Mouse (Mus musculus) heart, embryonic 11.5 days (tissue): ENCODE measurements around the gene Ccser1. TPM values are rescaled to one million over a fixed set of nuclear protein-coding genes. Genes with fewer than 3 reads are reported as not detected.

Experiments used
- ATAC-seq: fragments of 200-750 bp; cut with Nextera tagmentation; replicated peaks from 2 replicates; pipeline ENCODE4 v1.8.0; 2017; ENCODE audit warnings: moderate library complexity; ENCODE audit not compliant: insufficient number of reproducible peaks, low FRiP score, low TSS enrichment
- H3K27ac ChIP-seq: fragments of 300-500 bp; sonication (generic); 2 replicates; pipeline ENCODE4 v1.5.1; 2014; ENCODE audit warnings: mild to moderate bottlenecking, low read depth, low read length
- H3K27me3 ChIP-seq: fragments of 300-500 bp; sonication (generic); 2 replicates; pipeline ENCODE4 v1.6.1; 2014; ENCODE audit warnings: mild to moderate bottlenecking, low read length, mixed read lengths; ENCODE audit not compliant: control insufficient read depth, insufficient read depth
- H3K36me3 ChIP-seq: fragments of 300-500 bp; sonication (generic); 2 replicates; pipeline ENCODE4 v1.6.1; 2014; ENCODE audit warnings: mild to moderate bottlenecking, low read length, moderate library complexity, mixed read lengths; ENCODE audit not compliant: control insufficient read depth, insufficient read depth
- H3K4me1 ChIP-seq: fragments of 300-500 bp; sonication (generic); 2 replicates; pipeline ENCODE4 v1.6.1; 2014; ENCODE audit warnings: low read length; ENCODE audit not compliant: control insufficient read depth, insufficient read depth
- H3K4me2 ChIP-seq: fragments of 300-500 bp; sonication (generic); 2 replicates; pipeline ENCODE4 v1.6.1; 2014; ENCODE audit warnings: mild to moderate bottlenecking, moderate library complexity
- H3K4me3 ChIP-seq: fragments of 300-500 bp; sonication (generic); 2 replicates; pipeline ENCODE4 v1.5.1; 2014; ENCODE audit warnings: low read depth, low read length
- H3K9ac ChIP-seq: fragments of 300-500 bp; sonication (generic); 2 replicates; pipeline ENCODE4 v1.6.1; 2014; ENCODE audit warnings: mild to moderate bottlenecking, low read depth, low read length, moderate library complexity
- H3K9me3 ChIP-seq: fragments of 300-500 bp; sonication (generic); replicated peaks from 2 replicates; pipeline ENCODE4 v1.6.1; 2016; ENCODE audit warnings: low read length; ENCODE audit not compliant: control insufficient read depth
- WGBS: fragments of 180-500 bp; shearing (Covaris S2); extraction: QIAGEN DNeasy Blood & Tissue Kit; methylation state at CpG from one replicate; pipeline ENCODE4 v1.1.7; 2014; ENCODE audit not compliant: insufficient replicate concordance; 5-methylcytosine and 5-hydroxymethylcytosine counted together
- polyA plus RNA-seq: library from polyadenylated mRNA; unstranded; fragments of >200 nt; fragmentation: Nextera tagmentation; extraction: Ambion mirVana; gene quantifications from 2 replicates; pipeline ENCODE4 v1.2.1, GENCODE M21; 2014

Gene Ccser1
- polyA plus RNA-seq, 1 experiment from 2014 or later, result 1.6 TPM

DNA sequence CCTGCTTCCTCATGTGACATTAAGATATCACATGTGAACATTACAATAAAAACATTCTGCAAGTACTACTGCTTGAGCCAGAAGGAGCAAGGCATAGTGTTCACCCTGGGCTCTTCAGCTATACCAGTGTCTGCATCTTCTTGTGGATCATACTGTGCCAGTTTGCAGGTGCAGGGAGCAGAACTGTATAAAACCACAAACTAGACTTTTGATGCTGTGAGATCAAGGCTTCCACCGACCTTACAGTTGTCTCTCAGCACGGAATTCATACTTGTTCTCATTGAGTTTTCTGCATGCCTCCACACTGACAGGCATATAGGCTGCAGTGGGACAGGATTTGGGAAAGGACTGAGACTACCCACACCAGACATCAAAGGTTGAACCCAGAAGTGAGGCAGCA lies 146.0 kb downstream of the Ccser1 start:
- Histone ChIP-seq H3K4me3 (no peak overlapping the region), H3K9me3 (no peaks in the 10 kb centered on the region), H3K27ac (no peak overlapping the region), H3K4me1 (no peaks in the 10 kb centered on the region), H3K4me2 (no peak overlapping the region), H3K36me3 (no peaks in the 10 kb centered on the region), H3K9ac (no peak overlapping the region), H3K27me3 (no peaks in the 10 kb centered on the region)
- no peak for ATAC-seq
- 79% methylated on average over 2 of the region's 2 CpGs for WGBS

DNA sequence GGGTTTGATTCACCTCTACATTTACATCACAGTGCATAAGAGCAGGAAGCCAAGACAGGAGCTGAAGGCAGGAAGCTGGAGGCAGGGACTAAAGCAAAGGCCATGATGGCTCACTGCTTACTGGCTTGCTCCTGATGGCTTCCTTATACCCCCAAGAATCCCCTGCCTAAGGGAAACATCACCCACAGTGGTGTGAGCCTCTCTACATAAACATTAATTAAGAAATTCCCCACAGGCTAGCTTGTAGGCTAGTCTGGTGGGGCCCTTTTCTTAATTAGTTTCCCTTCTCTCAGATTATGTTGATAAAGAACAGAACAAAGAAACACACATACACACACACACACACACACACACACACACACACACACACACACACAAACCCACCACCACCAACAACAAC lies 148.9 kb downstream of the Ccser1 start:
- H3K27ac ChIP-seq, result no peak overlapping the region
- no peak for ATAC-seq

DNA sequence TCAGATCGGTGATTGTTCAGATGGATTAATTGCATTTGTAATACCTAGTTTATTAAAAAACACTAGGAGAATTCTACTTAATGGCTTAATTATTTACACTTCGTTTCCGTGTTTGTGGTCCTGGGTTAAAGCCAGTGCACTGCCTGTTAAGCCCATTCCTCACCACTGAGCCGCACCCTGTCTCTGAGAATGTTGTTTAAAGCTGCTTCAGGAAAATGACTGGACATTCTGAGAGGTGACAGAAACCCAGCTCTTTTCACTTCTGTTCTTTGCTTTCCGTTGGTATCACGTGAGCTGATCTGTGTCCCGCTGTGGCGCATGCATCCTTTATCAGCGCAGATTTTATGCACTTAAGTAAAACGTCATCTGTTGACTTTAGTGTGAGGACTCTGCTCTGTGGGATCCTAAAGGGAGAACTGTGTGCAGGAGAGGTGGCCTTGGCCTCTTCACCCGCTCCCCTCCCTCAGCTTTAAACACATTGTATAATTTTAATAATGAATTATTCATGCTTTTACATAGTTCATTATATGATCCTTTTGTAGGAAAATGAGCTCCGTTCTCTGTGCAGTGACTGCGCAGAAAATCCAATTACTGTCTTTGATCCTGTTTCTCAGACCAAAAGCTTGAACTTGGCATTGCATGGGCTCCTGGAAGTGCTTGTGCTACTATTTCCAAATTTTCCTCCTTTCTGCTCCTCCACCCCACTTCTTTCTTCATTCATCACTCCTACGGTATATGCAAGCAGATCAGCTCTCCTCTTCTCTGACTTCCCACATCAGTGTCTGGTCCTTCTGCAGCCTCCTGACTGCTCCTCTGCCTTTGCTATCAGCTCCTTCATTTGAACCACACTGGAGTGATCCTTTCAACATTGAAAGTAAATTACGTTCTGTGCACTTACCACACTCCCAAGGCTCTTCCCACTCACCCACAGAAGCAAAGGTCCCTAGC lies 149.7 kb downstream of the Ccser1 start:
- Histone ChIP-seq H3K27me3 (no peaks in the 10 kb centered on the region), H3K4me1 (no peaks in the 10 kb centered on the region), H3K4me2 (no peak overlapping the region), H3K4me3 (no peak overlapping the region), H3K9ac (no peak overlapping the region), H3K36me3 (no peaks in the 10 kb centered on the region), H3K9me3 (no peaks in the 10 kb centered on the region), H3K27ac (no peak overlapping the region)
- no peak for ATAC-seq
- 69% methylated on average over 15 of the region's 15 CpGs for WGBS

More for the DNA sequence above, 148.9 kb downstream of the Ccser1 start:
- no peaks in the 10 kb centered on the region for H3K4me1 ChIP-seq
- no peak overlapping the region for H3K4me3 ChIP-seq
- H3K9me3 ChIP-seq, result no peaks in the 10 kb centered on the region
- H3K9ac ChIP-seq, result no peak overlapping the region
- no peak overlapping the region for H3K4me2 ChIP-seq
- H3K27me3 ChIP-seq, result no peaks in the 10 kb centered on the region
- no peaks in the 10 kb centered on the region for H3K36me3 ChIP-seq

DNA sequence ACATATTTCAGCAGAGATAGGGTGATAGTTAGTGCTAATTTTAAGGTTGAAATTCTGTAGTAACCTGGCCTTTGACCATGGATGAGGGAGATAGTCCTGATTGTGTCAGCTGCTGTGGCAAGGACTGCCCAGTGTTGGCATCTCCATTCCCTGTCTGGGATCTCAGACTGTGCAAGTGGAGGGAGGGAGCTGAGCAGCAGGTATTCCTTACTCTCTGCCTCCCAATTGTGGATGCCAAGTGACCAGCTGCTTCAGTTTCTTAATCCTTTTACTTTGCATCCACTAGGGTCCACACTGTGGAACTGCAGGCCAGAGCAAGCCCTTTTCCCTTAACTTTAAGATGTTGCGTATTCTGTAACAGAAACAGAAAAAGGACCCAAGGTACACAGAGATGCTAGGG lies 154.3 kb downstream of the Ccser1 start:
- Histone ChIP-seq H3K36me3 (no peaks in the 10 kb centered on the region), H3K4me3 (no peak overlapping the region), H3K9me3 (no peaks in the 10 kb centered on the region), H3K4me2 (no peak overlapping the region), H3K4me1 (no peaks in the 10 kb centered on the region), H3K27me3 (no peaks in the 10 kb centered on the region), H3K9ac (no peak overlapping the region), H3K27ac (no peak overlapping the region)
- ATAC-seq, result no peak
- 87% methylated on average over 1 of the region's 1 CpGs for WGBS

DNA sequence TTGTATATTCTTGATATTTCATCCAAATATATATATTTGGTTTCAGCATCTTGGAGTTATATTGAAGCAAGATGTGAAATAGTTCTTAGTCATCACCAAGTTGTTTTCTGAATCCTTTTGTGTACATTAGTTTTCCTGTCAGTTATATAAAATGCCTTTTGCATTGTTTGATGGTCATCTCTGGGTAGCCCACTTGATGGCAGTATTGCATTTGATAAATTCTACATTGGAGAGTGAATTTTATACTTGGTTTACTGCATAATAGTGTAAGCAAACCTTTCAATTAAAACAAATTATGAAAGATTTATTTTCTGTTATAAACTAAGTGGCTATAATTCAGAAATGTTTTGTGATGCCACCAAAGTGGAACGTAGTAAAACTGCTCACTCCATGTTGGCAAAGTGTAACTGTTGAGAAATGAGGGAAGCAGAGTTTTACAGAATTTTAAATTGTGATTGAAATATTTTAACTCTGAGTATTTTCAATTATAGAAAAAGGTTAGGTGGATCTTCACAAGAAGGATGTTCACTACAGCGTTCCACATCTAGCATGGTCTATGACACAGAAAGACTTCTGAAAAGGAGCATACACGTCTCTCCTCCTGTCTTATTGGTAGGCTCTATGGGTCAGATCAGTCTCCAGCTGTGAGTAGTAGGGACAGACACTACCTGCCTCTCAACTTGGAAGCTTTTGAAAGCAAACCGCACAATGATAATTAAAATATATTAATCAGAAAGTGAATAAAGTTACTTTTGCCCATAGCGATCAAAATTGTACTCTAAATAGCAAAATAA lies 167.1 kb downstream of the Ccser1 start:
- Histone ChIP-seq H3K9me3 (no peaks in the 10 kb centered on the region), H3K4me1 (no peaks in the 10 kb centered on the region), H3K9ac (no peak overlapping the region), H3K4me3 (no peak overlapping the region), H3K36me3 (no peaks in the 10 kb centered on the region), H3K27ac (no peak overlapping the region), H3K27me3 (no peaks in the 10 kb centered on the region), H3K4me2 (no peak overlapping the region)
- 68% methylated on average over 5 of the region's 5 CpGs for WGBS
- ATAC-seq, result no peak

DNA sequence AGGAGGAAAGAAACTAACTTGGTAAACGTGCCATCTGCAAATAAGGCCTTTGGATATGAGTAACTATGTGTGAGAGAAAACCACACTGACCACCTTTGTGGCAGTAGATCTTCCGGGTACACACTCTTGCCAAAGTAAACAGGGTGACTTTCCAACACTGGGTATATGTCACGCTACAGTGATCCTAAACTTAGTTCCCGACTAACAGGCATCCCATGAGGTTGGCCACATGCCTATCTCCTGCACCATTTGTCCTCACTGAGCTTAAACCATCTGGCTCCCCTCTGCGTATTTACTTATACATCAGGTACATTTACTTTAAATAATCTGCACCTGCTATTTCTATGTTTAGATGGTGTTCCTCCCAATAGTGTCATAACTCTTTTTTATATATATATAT lies 183.6 kb downstream of the Ccser1 start:
- Histone ChIP-seq H3K27ac (no peak overlapping the region), H3K4me1 (no peaks in the 10 kb centered on the region), H3K4me2 (no peak overlapping the region), H3K4me3 (no peak overlapping the region), H3K36me3 (no peaks in the 10 kb centered on the region), H3K9ac (no peak overlapping the region), H3K9me3 (no peaks in the 10 kb centered on the region), H3K27me3 (no peaks in the 10 kb centered on the region)
- 80% methylated on average over 5 of the region's 5 CpGs for WGBS
- no peak for ATAC-seq

DNA sequence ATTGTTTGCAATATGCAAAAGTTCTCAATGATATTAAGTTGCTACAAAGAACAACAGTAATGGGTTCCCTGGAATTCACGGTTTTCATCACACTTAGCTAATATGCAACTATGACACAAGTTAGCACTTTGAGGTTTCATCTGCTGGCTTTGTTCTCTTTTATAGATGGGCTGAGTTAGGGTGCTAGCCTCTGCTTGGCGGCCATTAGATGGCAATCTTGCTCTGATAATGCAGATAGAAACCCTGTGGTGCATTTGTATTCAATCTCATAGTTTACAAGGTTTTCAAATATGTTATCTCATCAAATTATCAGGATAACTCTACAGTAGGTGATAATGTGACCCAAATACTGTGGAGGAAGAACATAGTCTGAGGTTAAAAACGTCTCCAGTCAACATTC lies 202.4 kb downstream of the Ccser1 start:
- no peak overlapping the region for H3K27ac ChIP-seq
- H3K4me1 ChIP-seq, result no peaks in the 10 kb centered on the region
- no peak for ATAC-seq
- 23% methylated on average over 3 of the region's 3 CpGs for WGBS
- no peaks in the 10 kb centered on the region for H3K36me3 ChIP-seq
- H3K9me3 ChIP-seq, result no peaks in the 10 kb centered on the region
- no peaks in the 10 kb centered on the region for H3K27me3 ChIP-seq
- H3K4me2 ChIP-seq, result no peak overlapping the region
- H3K4me3 ChIP-seq, result no peak overlapping the region
- no peak overlapping the region for H3K9ac ChIP-seq

DNA sequence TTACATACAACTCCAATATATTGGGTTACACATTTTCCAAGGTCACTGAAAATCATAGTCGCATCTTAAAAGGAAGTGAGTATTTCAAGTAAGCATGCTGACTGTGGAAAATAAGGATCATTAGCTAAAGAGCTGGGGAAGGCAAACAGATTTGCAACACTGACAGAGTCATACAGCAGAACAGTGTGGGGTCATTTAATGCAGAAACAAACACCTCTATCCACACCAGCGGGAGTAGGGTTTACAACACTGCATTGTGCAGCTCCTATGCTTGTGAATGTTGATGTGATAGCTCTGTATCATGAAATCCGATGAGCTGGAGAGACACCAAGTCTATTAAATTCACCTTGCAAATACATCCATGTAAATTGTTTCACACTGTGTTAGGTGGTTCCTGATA lies 202.9 kb downstream of the Ccser1 start:
- Histone ChIP-seq H3K27ac (no peak overlapping the region), H3K9ac (no peak overlapping the region), H3K9me3 (no peaks in the 10 kb centered on the region), H3K36me3 (no peaks in the 10 kb centered on the region), H3K4me1 (no peaks in the 10 kb centered on the region), H3K27me3 (no peaks in the 10 kb centered on the region), H3K4me2 (no peak overlapping the region), H3K4me3 (no peak overlapping the region)
- WGBS, result 45% methylated on average over 3 of the region's 3 CpGs
- no peak for ATAC-seq
